Mouse (Mus musculus) mouse trophoblast stem cell (cell line): ENCODE data around the gene Ccdc93.

ENCODE experiments used
- in situ Hi-C, 2 experiments: fragments of 300-500 bp; cut with MseI, MboI; formaldehyde crosslinking; loops; 2 replicates in 1 of 2; 3 replicates in 1 of 2; pipeline ENCODE4 v1.15.1; 2025

The Ccdc93 gene

DNA sequence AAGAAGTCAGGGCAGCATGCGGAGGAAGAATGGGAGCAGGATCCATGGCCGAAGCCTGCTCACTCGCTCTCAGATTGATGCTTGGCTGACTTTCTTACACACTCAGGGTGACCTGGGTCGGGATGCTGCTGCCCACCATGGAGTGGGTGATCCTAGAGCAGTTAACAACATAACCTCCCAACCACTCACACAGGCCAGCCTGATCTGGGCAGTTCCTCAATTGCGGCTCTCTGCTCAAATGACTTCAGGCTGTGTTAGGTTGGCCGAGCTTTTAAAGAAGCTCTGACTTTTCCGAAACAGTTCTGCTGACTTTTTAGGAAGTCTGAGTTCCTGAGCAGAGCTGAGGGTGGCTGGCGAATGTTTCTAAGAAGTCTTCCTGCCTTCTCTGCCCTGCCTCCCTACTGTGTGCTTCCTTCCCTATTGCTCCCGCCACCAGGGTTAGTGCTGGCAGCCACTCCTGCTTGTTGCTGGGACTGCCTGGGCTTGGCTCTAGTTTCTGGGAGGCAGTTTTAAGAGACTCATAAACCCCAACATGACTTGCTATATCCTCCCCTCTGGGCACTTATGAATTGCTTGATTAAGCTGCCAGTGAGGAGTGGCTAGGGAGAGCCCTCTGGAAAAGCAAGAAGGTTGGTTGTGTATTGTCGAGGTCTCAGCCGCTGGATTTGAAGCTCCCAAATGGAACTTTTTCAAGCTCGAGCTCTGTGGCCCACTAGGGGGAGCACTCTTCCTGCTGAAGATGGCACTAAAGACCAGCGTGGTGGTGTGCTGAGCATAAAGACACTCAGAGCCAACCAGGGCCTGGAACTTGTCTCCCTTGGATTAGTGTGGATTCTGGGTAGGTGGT is 9.9 kb downstream of the Ccdc93 start:
- in situ Hi-C loops: loop anchor here in 1 of 2 experiments (10.0 kb wide), 1 partner anchor 114 kb away; no protein-coding TSS in a partner anchor

- in situ Hi-C loops: loop anchor here in 1 of 2 experiments (10.0 kb wide), 1 partner anchor 111 kb away; no protein-coding TSS in a partner anchor
Observed at GRCm38 (mm10) chr1:121444147-121444546, 13.3 kb downstream of the Ccdc93 start.

DNA sequence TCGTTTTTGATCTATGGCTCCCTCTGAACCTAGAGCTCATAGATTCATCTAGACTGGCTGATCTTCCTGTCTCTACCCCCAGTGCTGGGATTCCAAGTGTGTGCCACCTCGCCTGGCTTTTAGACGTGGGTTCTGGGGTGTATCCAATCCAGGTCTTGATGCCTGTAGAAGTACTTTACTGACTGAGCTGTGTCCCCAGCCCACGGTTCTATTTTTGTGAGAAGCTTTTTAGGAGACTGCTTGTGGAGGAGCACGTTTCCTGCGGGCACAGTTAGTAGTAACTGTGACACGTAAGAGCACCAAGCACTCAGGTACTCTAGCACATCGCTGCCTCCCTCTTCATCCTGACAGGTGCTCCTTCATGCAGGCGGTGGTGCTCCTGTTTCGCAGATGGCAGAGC is 16.4 kb downstream of the Ccdc93 start:
- in situ Hi-C loops: loop anchor here in 1 of 2 experiments (10.0 kb wide), 1 partner anchor 108 kb away; no protein-coding TSS in a partner anchor

DNA sequence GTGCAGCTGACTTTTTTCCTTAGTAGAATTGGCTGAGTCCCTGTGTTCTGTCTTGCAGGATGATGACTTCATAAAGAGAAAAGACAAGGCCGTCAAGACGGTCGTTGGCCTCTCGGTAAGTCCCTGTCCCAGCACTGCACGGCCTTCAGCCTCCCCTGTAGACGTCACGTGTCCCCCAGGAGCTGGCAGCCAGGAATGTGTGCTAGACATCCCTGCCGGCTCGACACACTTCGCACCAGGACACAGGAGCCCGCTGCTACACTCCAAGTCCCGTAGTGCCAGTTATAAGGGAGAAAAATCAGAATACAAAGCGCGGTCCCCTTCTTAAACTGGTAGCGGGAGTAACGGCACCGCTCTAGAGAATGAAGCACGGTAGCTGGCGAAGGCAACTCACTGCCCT is 17.3 kb downstream of the Ccdc93 start:
- in situ Hi-C loops: loop anchor here in 1 of 2 experiments (10.0 kb wide), 1 partner anchor 107 kb away; no protein-coding TSS in a partner anchor

GRCm38 (mm10) chr1:121451009-121451408 is 20.2 kb downstream of the Ccdc93 start:
- in situ Hi-C loops: no loop called here

DNA sequence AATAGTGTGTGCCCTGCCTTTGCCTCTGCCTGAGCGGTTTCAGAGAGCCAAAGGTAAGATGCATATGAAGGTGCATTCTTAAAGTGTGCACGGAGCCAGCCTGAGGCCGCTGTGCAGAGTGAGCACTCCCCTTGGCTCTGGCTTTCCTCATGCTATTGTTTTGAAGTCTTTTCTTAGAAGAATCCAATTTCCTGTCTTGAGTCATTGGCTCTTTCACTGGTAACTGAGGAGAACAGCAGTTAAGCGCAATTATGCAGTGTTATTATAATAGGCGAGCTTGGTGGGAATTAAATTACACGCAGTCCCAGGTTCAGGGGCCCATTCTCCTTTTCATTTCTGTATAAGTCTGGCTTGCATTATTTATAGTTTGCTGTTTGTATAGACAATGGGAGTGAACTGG is 21.6 kb downstream of the Ccdc93 start:
- in situ Hi-C loops: no loop called here

GRCm38 (mm10) chr1:121453053-121453452 is 22.2 kb downstream of the Ccdc93 start:
- in situ Hi-C loops: no loop called here

GRCm38 (mm10) chr1:121454951-121455350 is 24.1 kb downstream of the Ccdc93 start:
- in situ Hi-C loops: no loop called here

DNA sequence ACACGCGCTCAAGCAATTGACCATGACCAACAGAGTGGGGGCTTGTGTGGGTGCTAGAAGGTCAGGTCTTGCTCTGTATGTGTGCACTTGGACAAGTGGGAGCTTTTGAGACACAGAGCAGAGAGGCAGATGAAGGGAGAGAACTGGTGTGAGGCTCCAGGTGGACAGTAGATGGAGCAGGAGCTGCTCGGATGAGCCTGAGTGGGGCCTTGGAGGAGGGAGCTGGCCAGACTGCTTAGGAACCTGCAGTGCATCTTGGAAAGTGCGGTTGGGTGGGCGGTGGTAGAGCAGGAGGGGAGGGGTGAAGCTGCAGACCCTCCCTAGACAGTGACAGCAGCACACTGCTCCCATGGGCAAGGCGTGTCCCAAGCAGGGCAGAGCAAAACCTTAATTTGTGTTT is 29.2 kb downstream of the Ccdc93 start:
- in situ Hi-C loops: no loop called here

DNA sequence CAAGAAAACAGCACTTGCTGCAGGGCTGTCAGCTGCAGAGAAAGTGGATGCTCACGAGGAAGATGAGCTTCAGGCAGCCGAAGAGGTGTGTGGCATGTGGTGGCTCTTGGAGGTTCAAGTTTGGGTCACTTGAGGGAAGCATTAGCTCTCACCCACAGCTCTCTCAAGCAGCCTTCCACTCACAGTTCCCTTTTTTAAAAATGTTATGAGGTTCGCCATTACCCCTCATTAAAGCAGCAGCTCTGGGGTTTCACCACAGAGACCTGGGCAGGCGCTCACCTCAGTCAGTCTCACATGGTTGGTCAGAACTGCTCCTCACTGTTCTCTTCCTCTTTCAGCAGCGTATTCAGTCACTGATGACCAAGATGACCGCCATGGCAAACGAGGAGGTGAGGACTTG is 31.0 kb downstream of the Ccdc93 start:
- in situ Hi-C loops: no loop called here

DNA sequence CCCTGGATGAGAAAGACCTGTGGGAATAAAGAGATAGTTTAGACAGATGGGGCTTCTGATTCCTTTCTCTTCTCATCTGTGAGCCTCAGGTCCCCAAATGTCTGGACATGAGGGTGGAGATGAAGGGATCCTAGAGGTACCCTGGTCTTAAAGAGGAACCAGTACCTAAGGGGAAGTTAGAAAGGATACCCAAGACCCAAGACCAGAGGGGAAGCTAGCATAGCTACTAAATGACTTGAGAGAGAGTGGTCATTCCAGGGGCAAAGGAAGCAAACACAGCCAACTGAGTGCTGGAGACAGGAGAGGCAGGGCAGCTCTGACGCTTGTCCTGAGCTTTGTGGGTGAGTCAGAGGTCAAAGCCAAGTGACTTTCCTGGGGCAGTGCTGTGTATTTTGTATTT is 31.8 kb downstream of the Ccdc93 start:
- in situ Hi-C loops: no loop called here

DNA sequence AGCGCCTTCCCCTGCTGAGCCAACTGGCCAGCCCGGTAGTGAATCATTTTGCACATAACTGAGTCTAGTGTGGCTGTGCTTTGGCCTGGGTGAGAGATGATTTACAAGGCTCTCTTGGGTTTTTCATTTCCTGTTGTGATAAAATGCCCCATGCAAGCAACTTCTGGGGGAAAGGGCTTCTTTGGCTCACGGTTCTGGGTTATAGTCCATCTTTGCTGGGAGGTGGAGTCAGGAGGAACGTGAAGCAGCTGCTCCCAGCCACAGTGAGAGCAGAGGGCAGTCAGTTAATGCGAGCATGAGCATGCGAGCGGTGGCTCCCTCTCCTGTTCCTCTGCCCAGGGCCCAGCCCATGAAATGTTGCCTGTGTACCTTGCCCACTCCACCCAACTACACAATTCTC is 33.0 kb downstream of the Ccdc93 start:
- in situ Hi-C loops: no loop called here

GRCm38 (mm10) chr1:121466276-121466675 is 35.4 kb downstream of the Ccdc93 start:
- in situ Hi-C loops: no loop called here

DNA sequence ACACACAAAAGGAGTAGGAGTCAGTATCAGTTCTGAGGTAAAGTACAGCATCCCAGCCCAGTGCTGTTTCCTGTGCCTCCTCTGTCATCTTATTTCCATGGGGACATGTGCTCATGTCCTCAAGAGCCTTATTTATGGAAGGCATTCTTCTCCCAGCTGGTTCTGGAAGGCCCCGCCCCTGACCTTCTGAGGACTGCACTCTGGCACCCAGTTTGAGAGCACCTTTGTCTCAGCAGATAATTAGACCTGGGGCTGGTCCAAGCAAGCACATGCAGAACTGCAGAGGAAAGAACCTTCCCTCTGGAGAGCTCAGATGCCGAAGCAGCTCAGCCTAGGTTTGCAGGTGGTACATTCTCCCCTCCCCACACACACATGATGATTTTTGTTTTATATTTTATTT is 37.4 kb downstream of the Ccdc93 start:
- in situ Hi-C loops: no loop called here

GRCm38 (mm10) chr1:121471503-121471902 is 40.7 kb downstream of the Ccdc93 start:
- in situ Hi-C loops: no loop called here

GRCm38 (mm10) chr1:121477716-121478115 is 46.9 kb downstream of the Ccdc93 start:
- in situ Hi-C loops: no loop called here

DNA sequence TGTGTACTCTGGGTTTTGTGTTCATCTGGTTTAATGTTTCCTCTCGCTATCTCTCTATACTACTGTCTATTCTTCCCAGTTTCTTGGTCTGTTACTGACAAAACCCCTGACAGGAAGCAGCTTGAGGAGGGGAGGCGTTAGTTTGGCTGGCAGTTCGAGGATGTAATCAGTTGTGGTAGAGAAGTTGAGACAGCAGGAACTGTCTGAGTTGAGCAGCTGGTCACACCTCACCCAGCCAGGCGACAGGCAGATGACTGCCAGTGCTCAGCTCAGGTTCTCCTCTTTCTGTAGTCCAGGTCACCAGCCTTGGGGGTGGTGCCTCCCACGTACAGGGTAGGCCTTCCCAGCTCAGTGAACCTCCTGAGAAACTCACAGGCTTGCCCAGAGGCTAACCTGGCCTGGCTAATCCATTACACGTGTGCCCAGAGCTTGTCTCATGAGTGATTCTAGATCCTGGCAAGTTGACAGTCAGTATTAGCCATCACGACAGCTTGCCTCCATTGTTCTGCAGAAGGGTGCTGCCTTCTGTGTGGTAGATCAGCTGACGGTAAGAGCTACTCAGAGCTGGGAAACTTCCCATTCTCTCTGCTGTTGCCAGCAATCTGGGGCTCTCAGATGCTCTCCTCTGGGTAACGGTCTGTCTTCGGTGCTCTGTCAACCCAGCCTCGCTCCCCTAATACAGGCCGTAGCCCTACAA is 47.6 kb downstream of the Ccdc93 start:
- in situ Hi-C loops: no loop called here

DNA sequence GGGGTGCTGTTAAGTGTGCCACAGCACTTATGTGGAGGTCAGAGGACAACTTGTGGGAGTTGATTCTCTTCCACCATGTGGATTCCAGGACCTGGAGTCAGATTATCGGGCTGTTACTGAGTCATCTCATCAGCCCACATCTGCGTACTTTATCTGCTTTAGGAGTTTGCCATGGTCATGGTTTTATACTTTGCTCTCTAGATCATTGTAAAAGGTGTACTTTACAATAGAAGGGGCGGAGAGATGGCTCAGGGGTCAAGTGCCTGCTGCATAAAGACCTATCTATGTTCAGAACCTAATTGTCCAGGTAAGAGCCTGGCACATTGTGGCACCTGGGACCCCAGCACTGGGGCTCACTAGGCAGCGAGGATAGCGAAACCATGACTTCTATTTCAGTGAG is 48.6 kb downstream of the Ccdc93 start:
- in situ Hi-C loops: no loop called here

- in situ Hi-C loops: no loop called here
Observed at GRCm38 (mm10) chr1:121483091-121483490, 52.2 kb downstream of the Ccdc93 start.

- in situ Hi-C loops: no loop called here
Observed at GRCm38 (mm10) chr1:121486803-121487202, 56.0 kb downstream of the Ccdc93 start.

DNA sequence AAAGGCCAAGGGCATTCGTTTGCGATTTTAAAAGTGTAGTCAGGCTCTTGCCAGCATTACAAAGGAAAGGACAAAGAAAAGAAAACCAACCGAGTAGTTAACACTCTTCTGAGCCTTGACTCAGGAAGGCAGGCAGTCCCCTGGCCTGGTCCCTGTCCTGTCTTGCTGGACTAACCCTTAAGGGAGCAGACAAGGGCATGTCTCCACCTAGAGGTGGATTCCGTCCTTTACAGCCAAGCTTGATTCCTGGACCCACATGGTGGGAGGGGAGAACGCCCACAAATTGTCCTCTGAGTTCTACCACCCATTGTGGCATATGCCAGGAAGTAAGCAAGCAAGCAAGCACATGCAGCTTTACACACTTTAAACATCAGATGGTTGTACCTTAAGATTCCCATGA is 59.4 kb downstream of the Ccdc93 start:
- in situ Hi-C loops: no loop called here

- in situ Hi-C loops: no loop called here
Observed at GRCm38 (mm10) chr1:121497093-121497492, 66.2 kb downstream of the Ccdc93 start.

DNA sequence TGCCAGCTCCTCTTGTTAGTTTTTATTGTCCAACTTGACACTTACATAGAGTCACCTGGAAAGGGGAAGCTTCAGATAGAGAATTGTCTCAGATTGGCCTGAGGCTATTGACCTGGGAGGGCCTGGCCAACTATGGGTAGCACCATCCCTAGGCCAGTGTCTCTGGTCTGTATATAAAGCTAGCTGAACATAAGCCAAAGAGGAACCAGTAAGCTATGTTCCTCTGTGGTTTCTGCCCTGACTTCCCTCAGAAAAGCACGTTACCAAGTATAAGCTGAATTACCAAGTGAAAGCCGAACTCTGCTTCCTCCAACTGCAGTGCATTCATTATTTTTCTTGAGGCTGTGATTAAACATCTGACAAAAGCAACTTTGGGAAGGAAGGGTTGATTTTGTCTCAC is 77.9 kb downstream of the Ccdc93 start:
- in situ Hi-C loops: no loop called here
